Mouse (Mus musculus) testis, adult 2 months (tissue): Measurements from ENCODE around the gene Cdc42ep1.

Experiments
- CTCF ChIP-seq: fragments of 200-500 bp; IDR thresholded peaks from 2 replicates; pipeline ENCODE4 v1.5.1; 2012; ENCODE audit warnings: low read depth, mild to moderate bottlenecking, inconsistent platforms, low read length, moderate library complexity; ENCODE audit not compliant: control insufficient read depth, insufficient read depth, insufficient replicate concordance
- POLR2A ChIP-seq: fragments of 200-500 bp; IDR thresholded peaks from 2 replicates; pipeline ENCODE4 v1.6.1; 2012; ENCODE audit warnings: low read depth, mild to moderate bottlenecking, inconsistent platforms, low read length, moderate library complexity; ENCODE audit not compliant: control insufficient read depth

GRCm38 (mm10) chr15:78873803-78874435, 31.5 kb downstream of the Cdc42ep1 start:
- TF ChIP-seq CTCF (no peak), POLR2A (no peak)
